Mouse (Mus musculus) small intestine, adult 2 months (tissue): ENCODE measurements around the gene Tctn1. TPM values are rescaled to one million over a fixed set of nuclear protein-coding genes. Genes with fewer than 3 reads are reported as not detected.

ENCODE experiments used
- H3K27ac ChIP-seq: fragments of 200-500 bp; 2 replicates; pipeline ENCODE4 v1.5.1; 2012; ENCODE audit warnings: low read depth, low read length, control low read depth, inconsistent platforms; ENCODE audit not compliant: insufficient read depth
- H3K27me3 ChIP-seq: fragments of 200-500 bp; 2 replicates; pipeline ENCODE4 v1.6.1; 2012; ENCODE audit warnings: mild to moderate bottlenecking, moderate library complexity, low read length, inconsistent platforms; ENCODE audit not compliant: control insufficient read depth, insufficient read depth
- H3K36me3 ChIP-seq: fragments of 200-500 bp; 2 replicates; pipeline ENCODE4 v1.6.1; 2012; ENCODE audit warnings: mild to moderate bottlenecking, low read length, control low read depth, inconsistent platforms; ENCODE audit not compliant: control insufficient read depth, insufficient read depth
- H3K4me1 ChIP-seq: fragments of 200-500 bp; 2 replicates; pipeline ENCODE4 v1.6.1; 2012; ENCODE audit warnings: low read length, inconsistent platforms, mixed read lengths; ENCODE audit not compliant: control insufficient read depth, insufficient read depth, insufficient read length
- H3K4me3 ChIP-seq: fragments of 200-500 bp; 2 replicates; pipeline ENCODE4 v1.5.1; 2012; ENCODE audit warnings: low read depth, mild to moderate bottlenecking, control low read depth, inconsistent platforms, low read length, moderate library complexity
- CTCF ChIP-seq: fragments of 200-500 bp; IDR thresholded peaks from 2 replicates; pipeline ENCODE4 v1.5.1; 2012; ENCODE audit warnings: low read depth, mild to moderate bottlenecking, control low read depth, inconsistent platforms, low read length, moderate library complexity, mixed read lengths; ENCODE audit not compliant: insufficient replicate concordance, insufficient read length; ENCODE audit errors: extremely low read depth
- POLR2A ChIP-seq: fragments of 200-500 bp; IDR thresholded peaks from 2 replicates; pipeline ENCODE4 v1.6.1; 2012; ENCODE audit warnings: low read depth, mild to moderate bottlenecking, control low read depth, inconsistent platforms, low read length, moderate library complexity
- WGBS: fragments of 180-500 bp; shearing (Covaris S2); methylation state at CpG from one replicate; pipeline ENCODE4 v1.1.7; 2018; 5-methylcytosine and 5-hydroxymethylcytosine counted together
- polyA plus RNA-seq: library from polyadenylated mRNA; depleted of rRNA; stranded (reverse); fragments of >200 nt; gene quantifications from 2 replicates; pipeline ENCODE4 v1.2.3, GENCODE M21; 2012; rRNA removed

Tctn1 gene
- 5.8 and 12.5 TPM in 2 replicates for polyA plus RNA-seq

DNA sequence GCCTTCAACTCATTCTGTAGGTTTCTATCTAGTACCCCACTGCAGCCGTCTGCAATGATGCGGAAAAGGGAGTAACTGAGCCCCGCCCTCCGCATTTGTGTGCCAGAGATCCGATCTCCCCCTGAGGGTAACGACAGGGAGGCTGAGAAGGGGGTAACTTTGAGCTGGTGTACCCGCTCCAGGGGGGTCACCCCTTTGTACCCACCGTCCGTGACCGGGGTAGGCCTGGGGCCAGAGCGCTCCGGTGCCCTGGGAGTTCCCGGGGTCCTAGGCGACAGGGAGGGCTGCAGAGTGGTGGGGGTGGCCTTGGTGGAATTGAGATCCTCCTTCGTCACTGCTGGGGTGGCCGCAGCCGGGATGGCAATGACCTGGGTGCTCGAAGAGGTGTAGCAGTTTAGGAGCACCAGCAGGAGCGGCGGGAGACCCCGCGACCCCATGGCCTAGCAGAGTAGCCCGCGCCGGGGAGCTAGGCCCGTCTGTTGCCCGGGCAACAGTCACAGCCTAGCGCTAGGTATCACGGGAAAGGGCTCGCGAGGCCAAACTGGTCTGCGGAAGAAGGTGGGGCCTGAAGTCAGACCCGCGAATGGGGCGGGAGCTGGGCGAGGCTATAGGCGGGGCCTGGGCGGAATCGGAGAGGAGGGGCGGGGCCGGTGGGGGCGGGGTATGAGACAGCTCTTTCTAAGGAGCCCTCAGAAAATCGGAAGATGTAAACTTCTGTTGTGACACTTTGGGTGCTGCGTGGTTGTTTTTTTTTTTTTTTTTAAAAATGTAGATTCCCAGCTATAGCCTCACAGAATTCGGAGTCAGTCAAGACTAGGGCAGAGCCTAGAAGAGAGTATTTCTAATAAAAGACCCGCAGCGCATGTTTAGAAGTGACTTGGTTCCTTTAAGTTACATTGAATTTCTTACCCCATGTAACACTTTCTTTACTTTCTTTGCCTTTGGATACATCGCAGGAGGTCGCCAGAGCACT, at the start of gene Tctn1:
TSS of gene Tctn1 (minus strand) at position 528 of the 973 bp plus-strand sequence.
- Histone ChIP-seq H3K4me3 (peak within 1 kb of the TSS; percentile 91), H3K36me3 (no peaks in the 10 kb centered on the region; the same call in 1 of the 2 replicates), H3K4me1 (peaks cover 14% of the 10 kb centered on the region), H3K27ac (peak within 1 kb of the TSS; percentile 13; the same call in 1 of the 2 replicates), H3K27me3 (no peaks in the 10 kb centered on the region)
- WGBS = 1% methylated on average over 49 of the region's 49 CpGs
- peak; percentile 38; the same call in 1 of the 2 replicates for TF ChIP-seq POLR2A
- TF ChIP-seq CTCF = no peak

DNA sequence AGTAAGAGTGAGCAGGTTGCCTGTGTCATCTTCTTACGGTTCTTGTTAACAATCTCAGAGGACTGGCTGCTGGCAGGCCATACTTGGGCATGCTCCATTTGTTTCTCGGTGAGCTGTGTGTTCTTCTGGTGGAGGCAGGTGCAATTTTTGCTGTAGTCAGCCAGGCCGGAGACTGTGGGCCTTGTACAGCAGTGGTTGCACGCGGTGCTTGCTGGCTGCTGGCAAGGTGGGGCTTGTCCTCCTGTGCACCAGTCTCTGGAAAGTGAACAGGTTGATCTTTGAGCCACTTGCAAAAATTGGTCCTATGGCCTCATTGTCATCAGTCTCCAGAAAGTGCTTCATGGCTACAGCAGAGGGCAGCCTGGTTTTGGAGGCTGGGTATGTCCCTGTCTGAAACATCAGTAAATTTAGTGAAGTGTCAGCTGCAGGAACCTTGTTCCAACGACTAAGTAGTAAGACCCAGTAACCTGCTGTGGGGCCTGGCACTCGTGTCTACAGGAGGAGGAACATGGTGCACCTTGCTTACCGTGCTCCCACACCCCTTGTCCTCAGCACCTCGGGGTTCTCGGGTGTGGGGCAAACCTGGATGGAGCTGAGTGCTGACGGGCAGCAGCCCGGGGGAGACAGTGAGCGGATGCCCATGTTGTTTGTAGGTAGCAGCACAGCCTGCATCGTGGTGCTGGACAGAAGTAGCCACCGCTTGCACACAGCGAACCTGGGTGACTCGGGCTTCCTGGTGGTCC, 48.9 kb upstream of the Tctn1 start:
- peaks cover 18% of the 10 kb centered on the region for H3K4me1 ChIP-seq
- no peaks in the 10 kb centered on the region for H3K27me3 ChIP-seq
- no peak for TF ChIP-seq CTCF
- TF ChIP-seq POLR2A = no peak
- 88% methylated on average over 17 of the region's 17 CpGs for WGBS
- no peak overlapping the region for H3K27ac ChIP-seq
- H3K36me3 ChIP-seq = peaks cover 54% of the 10 kb centered on the region
- H3K4me3 ChIP-seq = no peak overlapping the region

DNA sequence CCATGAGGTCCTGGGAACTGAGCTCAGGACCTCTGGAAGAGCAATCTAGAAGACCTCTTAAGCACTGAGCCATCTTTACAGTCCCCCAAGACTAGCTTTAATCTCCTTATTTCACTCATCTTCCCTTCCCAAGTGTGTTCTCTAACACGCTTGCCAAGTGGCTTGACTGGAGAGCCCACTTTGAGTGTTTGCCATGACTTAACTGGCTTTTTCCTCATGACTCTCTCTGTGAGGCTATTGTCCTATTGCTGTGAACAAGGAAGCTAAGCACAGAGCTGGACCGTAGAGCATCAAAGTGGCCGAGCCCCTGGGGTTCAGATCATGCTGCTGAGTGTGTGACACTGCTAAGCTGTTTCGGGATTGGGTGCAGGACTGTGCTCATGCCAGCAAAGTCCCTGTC, 48.1 kb upstream of the Tctn1 start:
- 86% methylated on average over 4 of the region's 4 CpGs for WGBS
- Histone ChIP-seq H3K27me3 (no peaks in the 10 kb centered on the region), H3K4me3 (no peak overlapping the region), H3K27ac (no peak overlapping the region), H3K36me3 (peaks cover 54% of the 10 kb centered on the region), H3K4me1 (peaks cover 16% of the 10 kb centered on the region)
- no peak for TF ChIP-seq POLR2A
- TF ChIP-seq CTCF = no peak

DNA sequence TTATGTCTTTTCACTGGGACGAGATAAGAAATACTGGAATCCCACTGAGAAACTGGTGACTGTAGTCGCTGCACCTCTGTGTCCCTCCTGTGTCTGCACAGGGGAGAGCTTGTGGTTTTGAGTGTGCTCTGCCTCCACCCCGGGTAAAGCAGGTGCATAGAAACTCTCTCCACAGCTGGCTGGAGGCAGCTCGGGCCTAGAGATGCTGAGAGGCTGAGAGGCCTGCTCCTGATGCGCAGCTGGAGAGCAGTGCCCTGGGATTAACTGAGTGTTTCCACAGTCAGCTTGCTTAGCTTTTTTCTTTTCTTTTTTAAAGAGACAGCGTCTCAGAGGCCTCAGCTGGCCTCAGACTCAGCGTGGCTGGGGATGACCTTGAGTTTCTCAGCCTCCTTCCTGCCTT, 47.4 kb upstream of the Tctn1 start:
- H3K4me3 ChIP-seq = no peak overlapping the region
- H3K27ac ChIP-seq = no peak overlapping the region
- peaks cover 51% of the 10 kb centered on the region for H3K36me3 ChIP-seq
- H3K27me3 ChIP-seq = no peaks in the 10 kb centered on the region
- TF ChIP-seq POLR2A (no peak), CTCF (no peak)
- H3K4me1 ChIP-seq = peaks cover 16% of the 10 kb centered on the region
- 66% methylated on average over 7 of the region's 7 CpGs for WGBS

DNA sequence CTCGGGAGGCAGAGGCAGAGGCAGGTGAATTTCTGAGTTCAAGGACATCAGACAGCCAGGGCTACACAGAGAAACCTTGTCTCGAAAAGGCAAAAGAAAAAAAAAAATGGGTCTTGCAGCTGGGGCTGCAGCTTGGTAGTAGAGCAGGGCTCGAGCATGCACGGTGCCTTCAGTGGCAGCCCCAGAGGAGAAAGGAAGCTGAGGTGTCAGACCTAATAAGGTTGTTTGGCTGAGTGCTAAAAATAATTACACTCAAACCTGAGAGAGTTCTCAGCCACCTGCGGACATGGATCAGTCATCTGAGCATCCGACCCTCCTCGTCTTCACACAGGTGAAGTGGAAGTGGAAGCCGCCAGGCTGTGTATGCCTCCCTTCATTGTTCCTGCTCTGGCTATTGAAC, 46.4 kb upstream of the Tctn1 start:
- Histone ChIP-seq H3K4me1 (peaks cover 17% of the 10 kb centered on the region), H3K36me3 (peaks cover 49% of the 10 kb centered on the region), H3K27ac (no peak overlapping the region), H3K4me3 (no peak overlapping the region), H3K27me3 (no peaks in the 10 kb centered on the region)
- WGBS = 73% methylated on average over 8 of the region's 8 CpGs
- no peak for TF ChIP-seq CTCF
- TF ChIP-seq POLR2A = no peak

DNA sequence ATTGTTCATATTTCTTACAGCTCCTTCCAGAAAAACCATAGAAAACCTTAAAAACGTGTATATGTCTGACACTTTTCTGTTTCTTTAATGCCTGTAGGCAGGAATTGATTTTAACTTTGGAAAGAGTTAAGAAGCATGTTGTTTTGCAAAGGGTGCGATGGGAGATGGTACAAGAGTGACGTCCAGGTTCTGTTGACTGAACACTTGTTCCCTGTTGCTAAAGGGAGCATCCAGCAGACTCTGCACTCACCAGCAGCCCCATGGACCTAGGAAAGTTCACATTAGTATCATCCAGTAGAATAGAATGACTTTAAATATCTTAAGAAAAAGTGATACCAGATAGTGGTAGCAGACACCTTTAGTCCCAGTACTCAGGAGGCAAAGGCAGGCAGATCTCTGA, 42.3 kb upstream of the Tctn1 start:
- Histone ChIP-seq H3K27me3 (no peaks in the 10 kb centered on the region), H3K36me3 (peaks cover 27% of the 10 kb centered on the region), H3K27ac (no peak overlapping the region), H3K4me3 (no peak overlapping the region), H3K4me1 (peaks cover 29% of the 10 kb centered on the region)
- WGBS = 91% methylated on average over 3 of the region's 3 CpGs
- no peak for TF ChIP-seq CTCF
- TF ChIP-seq POLR2A = no peak

DNA sequence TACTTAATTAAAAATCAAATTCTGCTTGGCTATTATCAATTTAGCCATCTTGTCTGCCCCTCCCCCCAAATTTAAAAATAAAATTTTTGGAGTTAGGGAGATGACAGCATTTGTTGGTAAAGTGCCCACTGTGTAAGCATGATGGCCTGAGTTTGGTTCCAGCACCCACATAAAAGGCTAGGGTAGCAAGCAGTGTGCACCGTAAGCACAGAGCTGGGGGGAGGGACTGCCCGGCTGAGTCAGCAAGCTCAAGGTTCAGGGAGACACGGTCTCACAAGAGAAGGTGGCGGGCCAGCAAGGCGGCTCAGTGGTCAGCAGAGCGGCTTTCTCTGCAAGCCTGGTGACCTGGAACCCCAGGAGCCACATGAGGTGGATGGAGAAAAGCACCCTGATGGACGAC, 41.2 kb upstream of the Tctn1 start:
- H3K4me3 ChIP-seq = no peak overlapping the region
- H3K27me3 ChIP-seq = no peaks in the 10 kb centered on the region
- peaks cover 29% of the 10 kb centered on the region for H3K4me1 ChIP-seq
- WGBS = 74% methylated on average over 7 of the region's 7 CpGs
- TF ChIP-seq POLR2A (no peak), CTCF (no peak)
- H3K27ac ChIP-seq = no peak overlapping the region
- peaks cover 21% of the 10 kb centered on the region for H3K36me3 ChIP-seq
